Mouse (Mus musculus): Measurements from ENCODE around the gene Cldn4. TPM values are rescaled to one million over a fixed set of nuclear protein-coding genes. Genes with fewer than 3 reads are reported as not detected.

Gene Cldn4
- polyA plus RNA-seq, 1 experiment from 2014 or later: 43.8 TPM

DNA sequence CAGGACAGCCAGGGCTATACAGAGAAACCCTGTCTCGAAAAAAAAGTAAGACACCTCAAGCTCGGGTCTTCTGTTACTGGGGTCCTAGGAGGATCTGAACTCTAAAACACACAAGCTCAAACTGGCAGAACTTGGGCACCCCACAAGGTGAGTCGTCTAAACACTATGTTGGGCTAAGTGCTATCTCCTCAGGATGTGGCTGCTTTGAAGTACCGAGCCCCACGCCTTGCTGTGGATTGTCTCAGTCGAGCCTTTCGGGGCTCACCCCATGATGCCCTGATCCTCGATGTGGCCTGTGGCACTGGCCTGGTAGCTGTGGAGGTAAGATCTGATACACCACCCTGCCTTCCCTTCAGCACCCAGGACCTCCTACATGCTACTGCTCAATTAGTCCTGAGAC, 13.5 kb downstream of the Cldn4 start:
- no peak overlapping the region for H3K4me2 ChIP-seq (replicated peaks; ENCODE audit: low read depth)
- no peak overlapping the region for H3K4me3 ChIP-seq (ENCODE audit: low read depth, low read length)
- H3K4me1 ChIP-seq (replicated peaks; ENCODE audit: control insufficient read depth, insufficient read depth): no peaks in the 10 kb centered on the region
- 87% methylated on average over 8 of the region's 8 CpGs for WGBS
- DNase-seq (ENCODE audit: low spot score): no peak
- H3K9me3 ChIP-seq (ENCODE audit: control insufficient read depth, low read length): no peaks in the 10 kb centered on the region
- ATAC-seq (ENCODE audit: low FRiP score, low TSS enrichment): no peak
- TF ChIP-seq EP300 (optimal IDR thresholded peaks at IDR 0.05) (no peak), CTCF (IDR thresholded peaks at IDR 0.05; ENCODE audit: low read depth) (no peak)
- H3K27ac ChIP-seq (replicated peaks): no peak overlapping the region
- H3K9ac ChIP-seq (ENCODE audit: low read length): 0 out of 2 replicates have a peak overlapping the region, but pooled peaks have one; percentile 80
- H3K27me3 ChIP-seq (ENCODE audit: control insufficient read depth, insufficient read depth, low read length): no peaks in the 10 kb centered on the region
- H3K36me3 ChIP-seq (ENCODE audit: control insufficient read depth, insufficient read depth, low read length): no peaks in the 10 kb centered on the region

DNA sequence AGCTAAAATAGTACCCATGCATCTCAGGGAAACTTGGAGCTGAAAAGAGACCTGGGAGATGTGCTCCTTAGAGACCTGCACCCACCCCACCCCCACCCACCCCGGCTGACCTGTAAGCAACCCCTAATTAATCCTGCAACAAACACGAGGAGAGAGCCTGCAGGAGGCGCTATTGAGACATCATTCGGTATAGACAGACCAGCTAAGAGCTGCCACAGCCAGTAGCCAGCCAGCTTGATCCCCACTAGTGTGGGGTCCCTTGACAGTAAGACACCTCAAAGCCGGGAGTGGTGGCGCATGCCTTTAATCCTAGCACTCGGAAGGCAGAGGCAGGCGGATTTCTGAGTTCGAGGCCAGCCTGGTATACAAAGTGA, 13.8 kb downstream of the Cldn4 start:
- DNase-seq (ENCODE audit: low spot score): peak; percentile 83
- H3K9me3 ChIP-seq (ENCODE audit: control insufficient read depth, low read length): no peaks in the 10 kb centered on the region
- peak overlapping the region; percentile 92 for H3K4me2 ChIP-seq (replicated peaks; ENCODE audit: low read depth)
- H3K27ac ChIP-seq (replicated peaks): peak overlapping the region; percentile 75
- peak overlapping the region; percentile 80 for H3K9ac ChIP-seq (ENCODE audit: low read length)
- H3K36me3 ChIP-seq (ENCODE audit: control insufficient read depth, insufficient read depth, low read length): no peaks in the 10 kb centered on the region
- TF ChIP-seq EP300 (optimal IDR thresholded peaks at IDR 0.05) (no peak), CTCF (IDR thresholded peaks at IDR 0.05; ENCODE audit: low read depth) (peak; percentile 68)
- peak; percentile 68 for ATAC-seq (ENCODE audit: low FRiP score, low TSS enrichment)
- H3K4me3 ChIP-seq (ENCODE audit: low read depth, low read length): peak overlapping the region; percentile 67
- WGBS: 44% methylated on average over 9 of the region's 9 CpGs
- no peaks in the 10 kb centered on the region for H3K27me3 ChIP-seq (ENCODE audit: control insufficient read depth, insufficient read depth, low read length)
- H3K4me1 ChIP-seq (replicated peaks; ENCODE audit: control insufficient read depth, insufficient read depth): no peaks in the 10 kb centered on the region

DNA sequence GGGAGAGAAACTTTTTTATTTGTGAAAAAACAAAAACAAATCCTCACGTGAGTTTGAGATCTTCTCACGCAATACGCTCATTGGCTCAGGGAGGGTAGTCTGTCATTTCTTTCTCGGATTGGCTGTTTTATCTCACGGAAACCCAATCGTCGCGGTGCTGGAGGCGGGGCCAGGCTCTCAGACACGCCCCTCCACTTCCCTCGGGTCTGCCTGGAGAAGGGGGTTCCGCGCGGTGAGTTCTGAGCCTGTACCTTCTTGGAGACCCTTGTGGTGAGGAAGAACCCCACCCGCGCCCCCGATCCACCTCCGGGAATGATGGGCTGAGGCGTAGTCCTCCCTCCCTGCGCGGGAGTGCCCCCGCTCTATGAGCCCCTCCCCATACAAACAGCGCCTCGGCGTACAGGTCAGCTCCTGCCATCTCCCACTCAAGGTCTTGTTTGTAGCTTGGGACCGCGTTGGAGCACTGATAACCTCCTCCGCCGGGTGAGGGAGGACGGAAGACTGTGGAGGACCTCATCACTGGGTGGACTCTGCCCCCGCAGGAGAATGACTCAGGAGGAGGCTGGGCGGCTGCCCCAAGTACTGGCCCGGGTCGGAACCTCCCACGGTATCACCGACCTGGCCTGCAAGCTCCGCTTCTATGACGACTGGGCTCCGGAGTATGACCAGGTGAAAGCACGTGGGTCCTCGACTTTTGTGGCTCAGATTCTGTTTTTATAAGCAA, 14.4 kb downstream of the Cldn4 start, which contains the start of gene Mettl27:
Mettl27 (plus strand) TSS at position 190 of the 724 bp plus-strand sequence.
- Histone ChIP-seq H3K4me1 (replicated peaks; ENCODE audit: control insufficient read depth, insufficient read depth) (no peaks in the 10 kb centered on the region), H3K9ac (ENCODE audit: low read length) (peak within 1 kb of the TSS; percentile 80), H3K27ac (replicated peaks) (peak within 1 kb of the TSS; percentile 75), H3K4me2 (replicated peaks; ENCODE audit: low read depth) (peak within 1 kb of the TSS; percentile 92), H3K9me3 (ENCODE audit: control insufficient read depth, low read length) (no peaks in the 10 kb centered on the region), H3K4me3 (ENCODE audit: low read depth, low read length) (peak within 1 kb of the TSS; percentile 67), H3K36me3 (ENCODE audit: control insufficient read depth, insufficient read depth, low read length) (no peaks in the 10 kb centered on the region), H3K27me3 (ENCODE audit: control insufficient read depth, insufficient read depth, low read length) (no peaks in the 10 kb centered on the region)
- ATAC-seq (ENCODE audit: low FRiP score, low TSS enrichment) (peak; percentile 91), DNase-seq (ENCODE audit: low spot score) (peak; percentile 84)
- WGBS: under 1% methylated on average over 41 of the region's 41 CpGs
- TF ChIP-seq EP300 (optimal IDR thresholded peaks at IDR 0.05) (no peak), CTCF (IDR thresholded peaks at IDR 0.05; ENCODE audit: low read depth) (no peak)

DNA sequence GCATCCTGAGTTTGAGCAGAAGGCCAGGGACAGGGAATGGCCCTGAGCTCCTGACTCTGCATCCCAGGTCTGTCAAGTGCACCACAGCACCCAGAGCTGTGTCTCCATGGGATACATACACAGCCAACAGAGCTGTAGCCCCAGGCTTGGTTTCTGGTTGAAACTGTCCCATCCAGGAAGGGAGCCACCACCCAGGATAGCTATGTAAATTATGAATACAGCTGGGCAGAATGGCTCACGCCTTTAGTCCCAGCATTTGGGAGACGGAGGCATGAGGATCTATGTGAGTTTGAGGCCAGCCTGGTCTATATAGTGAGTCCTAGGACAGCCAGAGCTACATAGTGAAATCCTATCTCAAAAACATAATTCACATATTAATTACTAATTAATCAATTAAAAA, 16.7 kb downstream of the Cldn4 start:
- DNase-seq (ENCODE audit: low spot score): no peak
- Histone ChIP-seq H3K27me3 (ENCODE audit: control insufficient read depth, insufficient read depth, low read length) (no peaks in the 10 kb centered on the region; the same call in 1 of the 2 replicates), H3K27ac (replicated peaks) (no peak overlapping the region), H3K4me3 (ENCODE audit: low read depth, low read length) (no peak overlapping the region), H3K4me2 (replicated peaks; ENCODE audit: low read depth) (no peak overlapping the region), H3K9me3 (ENCODE audit: control insufficient read depth, low read length) (no peaks in the 10 kb centered on the region), H3K9ac (ENCODE audit: low read length) (no peak overlapping the region), H3K4me1 (replicated peaks; ENCODE audit: control insufficient read depth, insufficient read depth) (no peaks in the 10 kb centered on the region), H3K36me3 (ENCODE audit: control insufficient read depth, insufficient read depth, low read length) (no peaks in the 10 kb centered on the region)
- ATAC-seq (ENCODE audit: low FRiP score, low TSS enrichment): no peak
- TF ChIP-seq EP300 (optimal IDR thresholded peaks at IDR 0.05) (no peak), CTCF (IDR thresholded peaks at IDR 0.05; ENCODE audit: low read depth) (no peak)
- 69% methylated on average over 2 of the region's 2 CpGs for WGBS

DNA sequence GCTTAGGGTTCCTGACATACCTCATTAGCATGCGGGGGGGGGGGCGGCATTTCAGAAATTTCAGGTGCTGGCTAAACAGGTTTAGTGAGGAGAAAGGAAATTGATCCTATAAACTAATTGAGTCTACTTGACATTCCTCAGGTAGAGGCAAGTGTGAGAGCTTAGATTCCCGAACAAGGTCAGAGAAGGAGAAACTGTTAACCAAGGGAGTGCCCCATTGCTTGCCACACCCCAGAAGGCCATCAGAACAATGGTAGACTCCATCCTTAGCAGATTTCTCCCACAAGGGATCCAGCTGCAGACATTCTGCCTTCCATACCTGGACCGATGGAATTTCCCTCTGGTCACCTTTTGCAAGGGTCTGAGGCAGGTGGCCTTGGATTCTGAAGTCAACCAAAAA, 20.0 kb downstream of the Cldn4 start:
- DNase-seq (ENCODE audit: low spot score) (no peak), ATAC-seq (ENCODE audit: low FRiP score, low TSS enrichment) (no peak)
- H3K4me3 ChIP-seq (ENCODE audit: low read depth, low read length): no peak overlapping the region
- no peak overlapping the region for H3K9ac ChIP-seq (ENCODE audit: low read length)
- no peaks in the 10 kb centered on the region for H3K36me3 ChIP-seq (ENCODE audit: control insufficient read depth, insufficient read depth, low read length)
- WGBS: 53% methylated on average over 4 of the region's 4 CpGs
- H3K9me3 ChIP-seq (ENCODE audit: control insufficient read depth, low read length): no peaks in the 10 kb centered on the region
- H3K4me2 ChIP-seq (replicated peaks; ENCODE audit: low read depth): no peak overlapping the region
- no peaks in the 10 kb centered on the region for H3K4me1 ChIP-seq (replicated peaks; ENCODE audit: control insufficient read depth, insufficient read depth)
- TF ChIP-seq EP300 (optimal IDR thresholded peaks at IDR 0.05) (no peak), CTCF (IDR thresholded peaks at IDR 0.05; ENCODE audit: low read depth) (no peak)
- H3K27ac ChIP-seq (replicated peaks): no peak overlapping the region
- H3K27me3 ChIP-seq (ENCODE audit: control insufficient read depth, insufficient read depth, low read length): no peaks in the 10 kb centered on the region; the same call in 1 of the 2 replicates

DNA sequence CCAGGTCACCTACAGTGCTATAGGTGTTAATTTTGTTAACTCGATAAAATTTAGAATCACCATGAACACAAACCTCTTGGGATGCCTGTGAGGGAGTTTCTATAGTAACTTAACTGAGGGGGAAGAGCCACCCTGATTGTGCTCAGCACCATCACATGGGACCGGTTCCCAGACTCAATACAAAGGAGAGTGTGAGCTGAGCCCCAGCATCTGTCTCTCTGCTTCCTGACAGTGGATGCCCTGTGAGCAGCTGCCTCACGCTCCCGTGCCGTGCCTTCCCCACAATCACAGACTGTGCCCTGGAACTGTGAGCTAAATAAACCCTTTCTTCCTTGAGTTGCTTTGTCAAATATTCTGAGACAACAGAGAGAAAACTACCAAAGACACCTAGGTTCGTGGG, 23.6 kb downstream of the Cldn4 start:
- H3K36me3 ChIP-seq (ENCODE audit: control insufficient read depth, insufficient read depth, low read length): no peaks in the 10 kb centered on the region
- DNase-seq (ENCODE audit: low spot score) (no peak), ATAC-seq (ENCODE audit: low FRiP score, low TSS enrichment) (no peak)
- no peaks in the 10 kb centered on the region for H3K4me1 ChIP-seq (replicated peaks; ENCODE audit: control insufficient read depth, insufficient read depth)
- no peak overlapping the region for H3K9ac ChIP-seq (ENCODE audit: low read length)
- TF ChIP-seq EP300 (optimal IDR thresholded peaks at IDR 0.05): no peak
- no peak for TF ChIP-seq CTCF (IDR thresholded peaks at IDR 0.05; ENCODE audit: low read depth)
- H3K4me2 ChIP-seq (replicated peaks; ENCODE audit: low read depth): no peak overlapping the region
- H3K27ac ChIP-seq (replicated peaks): no peak overlapping the region
- no peaks in the 10 kb centered on the region for H3K9me3 ChIP-seq (ENCODE audit: control insufficient read depth, low read length)
- H3K27me3 ChIP-seq (ENCODE audit: control insufficient read depth, insufficient read depth, low read length): no peaks in the 10 kb centered on the region; the same call in 1 of the 2 replicates
- H3K4me3 ChIP-seq (ENCODE audit: low read depth, low read length): no peak overlapping the region
- WGBS: 62% methylated on average over 6 of the region's 6 CpGs

Measured in stomach, postnatal 0 days (tissue).